Mouse (Mus musculus) hindbrain, embryonic 11.5 days (tissue): ENCODE results near the gene Nat8f5. TPM values are rescaled to one million over a fixed set of nuclear protein-coding genes. Genes with fewer than 3 reads are reported as not detected.
"Not testable (repeated sequence)": the region's sequence is repeated elsewhere in the genome, so short reads cannot be mapped to it uniquely, and the experiment has no call there.

Experiments
- ATAC-seq: fragments of 200-750 bp; cut with Nextera tagmentation; 2 replicates; pipeline ENCODE4 v1.8.0; 2017; ENCODE audit warnings: mild to moderate bottlenecking, moderate TSS enrichment, moderate library complexity; ENCODE audit not compliant: low FRiP score
- DNase-seq: peaks from one replicate; pipeline ENCODE4 v3.0.0-alpha.2; 2015; ENCODE audit warnings: low spot score
- H3K27ac ChIP-seq: fragments of 300-500 bp; sonication (generic); 2 replicates; pipeline ENCODE4 v1.5.1; 2014; ENCODE audit warnings: mild to moderate bottlenecking, low read depth, low read length
- H3K27me3 ChIP-seq: fragments of 300-500 bp; sonication (generic); 2 replicates; pipeline ENCODE4 v1.6.1; 2014; ENCODE audit warnings: mild to moderate bottlenecking, low read length, moderate library complexity, mixed read lengths; ENCODE audit not compliant: control insufficient read depth, insufficient read depth
- H3K36me3 ChIP-seq: fragments of 300-500 bp; sonication (generic); 2 replicates; pipeline ENCODE4 v1.6.1; 2014; ENCODE audit warnings: mild to moderate bottlenecking, low read length, moderate library complexity, mixed read lengths; ENCODE audit not compliant: control insufficient read depth, insufficient read depth
- H3K4me1 ChIP-seq: fragments of 300-500 bp; sonication (generic); replicated peaks from 2 replicates; pipeline ENCODE4 v1.6.1; 2014; ENCODE audit warnings: low read length, mixed read lengths; ENCODE audit not compliant: control insufficient read depth, insufficient read depth
- H3K4me2 ChIP-seq: fragments of 300-500 bp; sonication (generic); replicated peaks from 2 replicates; pipeline ENCODE4 v1.6.1; 2014; ENCODE audit warnings: mild to moderate bottlenecking, low read depth, low read length
- H3K4me3 ChIP-seq: fragments of 300-500 bp; sonication (generic); 2 replicates; pipeline ENCODE4 v1.5.1; 2014; ENCODE audit warnings: low read depth, low read length
- H3K9ac ChIP-seq: fragments of 300-500 bp; sonication (generic); 2 replicates; pipeline ENCODE4 v1.6.1; 2014; ENCODE audit warnings: low read depth, low read length
- H3K9me3 ChIP-seq: fragments of 300-500 bp; sonication (generic); 2 replicates; pipeline ENCODE4 v1.6.1; 2016; ENCODE audit warnings: low read length; ENCODE audit not compliant: control insufficient read depth
- WGBS: fragments of 180-500 bp; shearing (Covaris S2); extraction: QIAGEN DNeasy Blood & Tissue Kit; methylation state at CpG from one replicate; pipeline ENCODE4 v1.1.7; 2014; 5-methylcytosine and 5-hydroxymethylcytosine counted together
- polyA plus RNA-seq: library from polyadenylated mRNA; unstranded; fragments of >200 nt; fragmentation: Nextera tagmentation; extraction: Ambion mirVana; gene quantifications from 2 replicates; pipeline ENCODE4 v1.2.1, GENCODE M21; 2014

Nat8f5 gene
- not detected in 2 replicates for polyA plus RNA-seq

DNA sequence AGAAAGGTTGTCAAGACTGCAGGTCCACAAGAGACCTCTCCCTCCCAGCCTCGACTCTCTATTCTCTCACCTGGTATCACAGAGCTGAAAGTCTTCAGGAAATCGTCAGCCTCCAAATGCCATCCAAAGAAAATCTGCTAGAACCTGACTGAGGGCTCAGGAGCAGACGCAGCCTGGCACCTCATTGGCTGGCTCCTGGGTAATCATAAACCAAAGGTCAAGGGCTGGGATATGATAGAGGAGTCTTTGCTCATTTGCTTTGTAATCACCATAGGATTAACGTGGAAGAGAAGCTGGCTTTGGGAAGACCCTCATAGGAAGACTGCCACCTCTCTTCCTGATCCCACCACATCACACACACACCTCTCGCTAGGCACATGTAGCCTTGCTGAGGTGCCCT, at the start of gene Nat8f5, which contains the start of gene Nat8f6:
Gene Nat8f5 (minus strand): TSS at position 136 of the 400 bp plus-strand sequence.
Gene Nat8f6 (minus strand): TSS at position 118 of the 400 bp plus-strand sequence.
- H3K4me3 ChIP-seq = no peak within 1 kb of the TSS
- no peaks in the 10 kb centered on the region for H3K36me3 ChIP-seq
- no peak for ATAC-seq
- no peaks in the 10 kb centered on the region for H3K9me3 ChIP-seq
- H3K4me1 ChIP-seq = no peaks in the 10 kb centered on the region
- H3K27ac ChIP-seq = no peak within 1 kb of the TSS
- no peak within 1 kb of the TSS for H3K4me2 ChIP-seq
- H3K27me3 ChIP-seq = no peaks in the 10 kb centered on the region
- H3K9ac ChIP-seq = no peak within 1 kb of the TSS
- WGBS = 92% methylated on average over 5 of the region's 5 CpGs
- DNase-seq = no peak

- H3K9me3 ChIP-seq, H3K9ac ChIP-seq, H3K4me1 ChIP-seq, H3K4me3 ChIP-seq, H3K27me3 ChIP-seq, H3K4me2 ChIP-seq, H3K27ac ChIP-seq, ATAC-seq, H3K36me3 ChIP-seq, DNase-seq: not testable (repeated sequence)
- WGBS = 86% methylated on average over 5 of the region's 5 CpGs
Measured at GRCm38 (mm10) chr6:85869006-85869405, 48.2 kb upstream of the Nat8f5 start, which contains the start of gene Nat8f2. Gene Nat8f2, minus strand, starts transcription at chr6:85869158.

DNA sequence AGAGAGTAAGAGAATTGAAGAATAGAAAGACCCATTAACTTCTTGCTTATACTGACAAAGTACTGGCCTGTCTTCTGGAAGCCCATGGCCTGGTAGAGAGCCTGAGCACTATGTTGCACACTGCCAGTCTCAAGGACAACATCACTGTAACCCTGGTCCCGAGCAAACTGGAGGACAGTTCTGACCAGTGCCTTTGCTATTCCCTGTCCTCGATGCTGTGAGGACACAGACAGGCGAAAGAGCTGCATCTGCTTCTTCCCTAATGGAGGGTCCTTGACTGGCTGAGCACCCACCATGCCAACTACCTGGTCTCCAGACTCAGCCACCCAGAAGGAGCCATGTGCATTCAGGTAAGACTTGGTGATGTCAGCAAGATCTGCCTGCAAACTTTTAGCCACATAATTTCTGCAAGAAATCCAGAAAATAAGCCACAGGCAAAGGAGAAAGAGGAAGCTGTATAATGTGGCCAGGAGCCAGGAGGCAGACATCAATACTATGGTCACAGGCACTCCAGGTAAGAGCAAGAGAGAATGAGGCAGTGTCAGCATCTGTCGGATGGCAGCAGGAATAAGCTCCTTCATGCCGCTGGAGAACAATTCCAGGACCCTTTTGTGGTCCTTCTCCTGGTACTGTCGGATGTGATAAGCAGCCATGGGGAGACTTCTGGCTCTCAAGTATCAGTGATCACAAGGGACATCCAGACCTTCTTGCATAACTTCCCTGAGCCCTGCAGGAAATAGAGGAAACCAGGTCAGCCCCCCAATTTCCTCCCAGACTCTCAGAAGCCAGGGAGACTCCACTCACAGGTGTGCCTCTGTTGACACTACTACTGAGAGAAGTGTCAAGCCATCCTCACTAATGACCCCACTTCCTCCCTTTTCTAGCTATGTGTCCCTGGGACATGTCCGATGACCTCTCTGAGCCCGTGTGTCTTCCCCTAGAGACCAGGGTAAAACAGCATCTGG, 47.2 kb upstream of the Nat8f5 start:
- no peaks in the 10 kb centered on the region for H3K27me3 ChIP-seq
- no peaks in the 10 kb centered on the region for H3K9me3 ChIP-seq
- WGBS = 78% methylated on average over 8 of the region's 8 CpGs
- H3K36me3 ChIP-seq = no peaks in the 10 kb centered on the region
- no peak overlapping the region for H3K27ac ChIP-seq
- DNase-seq (no peak), ATAC-seq (no peak)
- H3K9ac ChIP-seq = no peak overlapping the region
- H3K4me2 ChIP-seq = no peak overlapping the region
- no peaks in the 10 kb centered on the region for H3K4me1 ChIP-seq
- H3K4me3 ChIP-seq = no peak overlapping the region

- H3K36me3 ChIP-seq, H3K27me3 ChIP-seq, H3K4me1 ChIP-seq, DNase-seq, H3K27ac ChIP-seq, H3K9me3 ChIP-seq, H3K4me3 ChIP-seq, H3K9ac ChIP-seq, ATAC-seq, H3K4me2 ChIP-seq: not testable (repeated sequence)
- 58% methylated on average over 1 of the region's 1 CpGs for WGBS
Measured at GRCm38 (mm10) chr6:85866995-85867394, 46.2 kb upstream of the Nat8f5 start.

- H3K9me3 ChIP-seq, DNase-seq, H3K36me3 ChIP-seq, H3K4me2 ChIP-seq, H3K27ac ChIP-seq, H3K4me1 ChIP-seq, ATAC-seq, H3K4me3 ChIP-seq, H3K27me3 ChIP-seq, H3K9ac ChIP-seq: not testable (repeated sequence)
- WGBS = 89% methylated on average over 3 of the region's 3 CpGs
Measured at GRCm38 (mm10) chr6:85866166-85866565, 45.4 kb upstream of the Nat8f5 start.

DNA sequence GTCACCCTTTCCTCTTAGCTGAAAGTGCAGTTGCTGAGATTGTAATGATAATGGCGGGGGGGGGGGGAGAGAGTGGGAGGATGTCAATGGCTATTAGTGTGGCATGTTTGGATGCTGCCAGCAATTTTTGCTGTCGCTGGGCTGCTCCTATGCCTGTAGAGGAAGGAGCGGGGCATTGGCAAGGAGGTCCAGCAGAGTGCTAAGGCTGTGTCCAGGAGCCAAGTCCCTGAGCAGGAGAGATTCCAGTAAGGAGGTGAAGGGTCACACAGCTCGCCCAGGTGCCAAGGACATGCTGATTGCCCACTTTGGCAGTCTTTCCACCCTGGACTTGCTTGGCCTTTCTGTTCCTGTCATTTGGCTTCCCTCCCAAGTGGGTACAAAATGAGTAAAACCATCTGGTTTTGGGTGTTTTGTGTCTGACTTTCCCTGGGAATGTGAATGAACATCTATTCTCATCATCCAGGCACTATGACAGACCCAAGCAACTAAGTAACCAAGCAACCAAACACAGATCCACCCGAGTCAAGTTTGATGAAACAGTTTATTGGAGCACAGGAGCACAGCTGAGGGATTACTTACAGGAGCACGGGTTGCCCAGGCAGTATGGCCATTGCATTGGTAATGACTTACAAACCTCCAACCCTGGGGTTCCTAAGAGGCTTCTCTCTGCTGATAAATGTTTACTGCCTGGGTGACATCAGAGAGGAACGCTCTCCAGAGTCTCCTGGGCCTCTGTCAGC, 44.3 kb upstream of the Nat8f5 start:
- H3K9me3 ChIP-seq, H3K9ac ChIP-seq, H3K27me3 ChIP-seq, H3K4me1 ChIP-seq, H3K27ac ChIP-seq, DNase-seq, H3K4me2 ChIP-seq, H3K4me3 ChIP-seq, H3K36me3 ChIP-seq, ATAC-seq: not testable (repeated sequence)
- 81% methylated on average over 5 of the region's 7 CpGs for WGBS

- ATAC-seq (no peak), DNase-seq (no peak)
- Histone ChIP-seq H3K36me3 (no peaks in the 10 kb centered on the region), H3K4me1 (no peaks in the 10 kb centered on the region), H3K9ac (no peak overlapping the region), H3K4me2 (no peak overlapping the region), H3K27me3 (no peaks in the 10 kb centered on the region), H3K4me3 (no peak overlapping the region), H3K27ac (no peak overlapping the region), H3K9me3 (no peaks in the 10 kb centered on the region)
- WGBS = 92% methylated on average over 2 of the region's 2 CpGs
Measured at GRCm38 (mm10) chr6:85863840-85864239, 43.1 kb upstream of the Nat8f5 start.

GRCm38 (mm10) chr6:85863136-85863535, 42.4 kb upstream of the Nat8f5 start:
- Histone ChIP-seq H3K27ac (no peak overlapping the region), H3K9ac (no peak overlapping the region), H3K27me3 (no peaks in the 10 kb centered on the region), H3K9me3 (no peaks in the 10 kb centered on the region), H3K4me2 (no peak overlapping the region), H3K36me3 (no peaks in the 10 kb centered on the region), H3K4me3 (no peak overlapping the region), H3K4me1 (no peaks in the 10 kb centered on the region)
- 86% methylated on average over 2 of the region's 2 CpGs for WGBS
- DNase-seq (no peak), ATAC-seq (no peak)
